Mouse (Mus musculus) heart, postnatal 25 days (tissue): Measurements from ENCODE around the gene Glud1. TPM values are rescaled to one million over a fixed set of nuclear protein-coding genes. Genes with fewer than 3 reads are reported as not detected.

ENCODE experiments used
- DNase-seq: peaks from one replicate; pipeline ENCODE4 v3.0.0; 2022; ENCODE audit warnings: low spot score
- intact Hi-C: fragments of 180-260 bp; cut with DNase I; formaldehyde crosslinking; loops from one replicate; pipeline ENCODE4 v1.15.1; 2025
- total RNA-seq, 2 experiments: library from RNA; stranded (reverse); gene quantifications; 2 replicates each; pipeline ENCODE4 v1.2.3; 2021

Glud1 gene
- total RNA-seq: 100 to 1,000 TPM; 126 to 142 TPM

DNA sequence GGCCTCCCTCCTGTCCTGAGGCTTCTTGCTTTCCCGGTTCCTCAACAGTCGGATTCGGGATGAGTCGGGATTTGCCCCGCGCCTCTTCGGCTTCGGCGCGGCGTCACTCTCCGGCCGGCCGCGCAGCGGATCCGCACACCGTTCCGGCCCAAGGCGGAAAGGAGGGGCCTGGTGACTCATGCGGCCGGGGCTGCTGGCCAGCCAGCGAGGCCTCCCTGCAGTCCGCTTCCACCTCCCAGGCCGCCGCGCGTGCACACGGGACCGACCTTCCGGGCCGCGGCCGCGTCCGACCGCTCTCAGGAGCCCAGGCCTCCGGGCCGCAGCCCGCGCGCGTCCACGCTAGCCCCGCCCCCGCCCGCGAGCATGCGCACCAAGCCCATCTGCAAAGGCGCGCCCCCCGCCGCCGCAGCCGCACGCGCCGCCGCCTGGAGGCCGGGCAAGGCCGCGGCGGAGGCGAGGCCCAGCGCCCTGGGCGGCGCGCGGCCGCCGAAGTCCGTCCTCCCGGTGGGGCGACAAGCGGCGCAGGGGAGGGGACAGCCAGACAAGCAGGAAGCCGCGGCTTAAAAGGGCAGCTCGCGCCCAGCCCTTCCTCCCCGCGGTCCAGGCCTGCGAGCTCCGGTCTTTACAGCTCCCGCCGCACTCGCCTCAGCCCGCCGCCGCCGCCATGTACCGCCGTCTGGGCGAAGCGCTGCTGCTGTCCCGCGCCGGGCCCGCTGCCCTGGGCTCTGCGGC is at the start of gene Glud1, which contains the start of gene Shld2:
Gene Glud1 (plus strand): TSS at position 494 of the 732 bp plus-strand sequence.
Gene Shld2 (minus strand): TSS at position 260 of the 732 bp plus-strand sequence.
- intact Hi-C loops: loop anchor here (5.0 to 10.0 kb wide), 3 partner anchors 38 to 194 kb away; partner anchors contain the start of gene Bmpr1a
- peak; percentile 96 for DNase-seq

DNA sequence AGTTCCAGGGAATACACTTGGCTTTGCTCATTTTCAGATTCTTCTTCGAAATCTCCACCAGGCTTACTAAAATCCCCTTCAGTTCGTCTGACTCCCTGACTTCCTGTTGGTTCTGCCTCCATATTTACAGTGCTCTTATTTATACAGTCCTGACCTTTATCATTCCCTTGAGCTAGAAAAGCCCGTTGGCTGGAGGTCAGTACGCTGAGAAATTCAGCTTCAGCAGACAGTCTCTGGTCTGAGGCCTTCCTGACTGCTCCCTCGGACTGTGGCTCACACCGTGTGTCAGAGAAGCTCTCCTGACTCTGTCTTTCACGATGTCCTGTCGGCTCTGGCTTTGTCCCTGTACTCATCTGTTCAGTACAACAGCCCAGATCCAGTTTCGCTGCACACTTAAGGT is 42.5 kb upstream of the Glud1 start:
- DNase-seq: no peak
- intact Hi-C loops: no loop called here

DNA sequence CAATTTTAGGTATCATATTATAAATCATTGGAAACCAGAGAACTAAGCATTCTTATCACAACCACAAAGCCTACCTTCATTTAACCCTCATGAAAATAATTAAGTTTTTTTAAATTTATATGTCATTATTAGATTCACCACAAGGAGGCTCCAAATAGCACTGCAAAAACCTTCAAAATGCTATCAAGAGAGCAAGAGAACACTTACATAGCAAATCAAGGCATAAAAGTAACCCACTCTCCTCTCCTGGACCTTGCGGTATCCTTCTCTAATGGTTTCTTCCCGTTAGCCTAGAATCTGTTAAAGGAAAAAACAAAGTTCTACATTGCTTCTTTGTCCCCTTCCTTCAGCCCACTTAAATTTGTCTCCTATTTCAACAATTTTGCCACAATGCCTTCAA is 37.2 kb upstream of the Glud1 start:
- no peak for DNase-seq
- intact Hi-C loops: loop anchor here (5.0 to 10.0 kb wide), 3 partner anchors 39 to 282 kb away; partner anchors contain the start of genes Glud1 and Shld2

DNA sequence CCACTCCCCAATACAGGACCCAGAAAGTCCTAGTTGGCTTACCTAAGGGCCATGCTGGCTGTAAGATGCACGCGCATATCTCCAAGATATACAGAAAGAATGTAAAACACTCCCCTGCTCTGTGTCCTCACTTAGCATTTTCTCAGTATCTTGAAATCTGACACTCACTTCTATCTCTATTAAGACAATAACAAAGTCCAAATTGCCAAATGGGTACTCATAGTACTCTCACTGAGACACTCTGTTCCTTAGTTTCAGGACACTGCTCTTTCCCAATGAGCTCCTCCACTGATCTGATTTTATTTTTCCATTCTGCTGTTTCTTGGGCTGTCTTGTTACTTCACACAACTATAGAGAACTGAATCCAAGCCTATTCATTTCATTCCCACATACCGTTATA is 36.4 kb upstream of the Glud1 start:
- DNase-seq: no peak
- intact Hi-C loops: loop anchor here (2.0 to 10.0 kb wide), 4 partner anchors 38 to 281 kb away; partner anchors contain the start of genes Glud1 and Shld2

DNA sequence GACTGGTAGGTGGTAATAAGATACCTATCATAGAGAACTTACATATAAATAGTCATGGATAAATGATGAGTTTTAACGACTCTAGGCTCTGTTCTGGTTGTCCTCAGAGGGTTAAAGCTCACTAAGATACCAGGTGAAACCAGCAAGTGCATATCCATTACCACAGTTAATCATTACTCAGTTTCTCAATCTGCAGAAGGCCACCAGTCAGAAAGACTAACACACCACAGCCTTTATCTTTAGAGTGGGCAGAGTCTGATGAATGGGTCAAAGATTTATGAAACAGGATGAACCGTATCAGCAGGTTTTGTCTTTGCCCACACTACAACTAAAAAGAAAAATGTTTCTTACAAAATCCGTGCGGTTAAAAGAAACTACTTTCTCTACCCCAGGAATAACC is 35.3 kb upstream of the Glud1 start:
- intact Hi-C loops: loop anchor here (2.0 to 10.0 kb wide), 2 partner anchors 88 to 280 kb away; no protein-coding TSS in a partner anchor
- no peak for DNase-seq

DNA sequence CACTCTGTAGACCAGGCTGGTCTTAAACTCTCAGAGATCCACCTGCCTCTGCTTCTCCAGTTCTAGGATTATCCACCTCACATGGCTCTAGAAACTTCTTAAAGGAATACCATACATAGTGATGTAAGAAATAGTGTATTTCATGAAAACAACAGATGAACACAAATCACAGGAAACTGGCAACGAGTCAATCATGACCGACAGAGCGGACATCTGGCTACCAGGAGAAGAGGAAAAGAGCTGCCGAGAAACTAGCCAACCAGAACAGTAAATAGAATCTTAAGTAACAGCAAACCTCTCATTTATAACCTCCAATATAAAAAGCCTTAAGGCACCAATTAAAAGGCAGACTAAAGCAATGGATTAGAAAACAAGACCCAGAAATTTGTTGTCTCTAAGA is 30.8 kb upstream of the Glud1 start:
- intact Hi-C loops: loop anchor here (10.0 kb wide), 1 partner anchor 275 kb away; no protein-coding TSS in a partner anchor

DNA sequence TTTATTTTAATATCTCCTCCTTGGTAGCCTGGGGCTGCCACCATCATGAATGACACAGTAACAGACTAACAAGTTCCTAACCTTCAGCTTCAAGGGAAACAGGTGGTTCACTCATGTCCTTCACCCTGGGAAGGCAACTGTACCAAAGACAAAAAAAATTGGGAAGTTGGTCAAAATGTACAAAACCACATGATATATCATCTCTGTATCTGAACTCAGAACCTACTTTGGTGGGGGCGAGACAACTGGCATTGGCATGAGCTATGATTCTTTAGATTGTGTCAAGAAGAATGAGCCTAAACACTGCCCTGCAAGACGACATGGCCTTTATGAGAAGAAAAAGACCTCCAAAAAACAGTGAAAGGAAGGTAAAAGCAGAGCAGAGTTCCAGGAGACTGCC is 29.7 kb upstream of the Glud1 start:
- intact Hi-C loops: no loop called here
- DNase-seq: no peak

More for the DNA sequence above, 30.8 kb upstream of the Glud1 start:
- DNase-seq: no peak

DNA sequence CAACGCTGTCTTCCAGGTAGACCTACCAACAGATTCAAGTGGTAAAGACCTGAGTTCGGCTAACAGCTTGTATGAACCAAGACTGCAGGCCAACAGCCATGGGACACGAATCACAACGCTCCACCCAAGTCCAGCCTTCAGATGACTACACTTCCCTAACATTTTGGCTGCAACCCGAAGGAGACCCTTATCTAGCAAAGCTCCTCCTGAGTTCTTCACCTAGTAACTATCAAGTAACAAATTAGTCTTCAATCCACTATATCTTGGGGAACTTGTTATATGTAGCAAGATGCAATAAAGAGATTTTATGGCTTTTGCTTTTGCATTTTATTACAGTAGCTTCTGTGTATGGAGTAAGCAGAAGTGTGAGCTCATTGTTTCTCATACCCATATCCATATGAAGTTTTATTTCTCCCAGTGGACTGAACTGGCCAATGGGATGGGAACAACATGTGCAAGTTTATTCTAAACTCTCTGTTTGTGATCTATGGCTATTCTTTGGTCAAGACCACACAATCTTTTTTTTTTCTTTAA is 28.7 kb upstream of the Glud1 start:
- intact Hi-C loops: no loop called here
- DNase-seq: no peak

DNA sequence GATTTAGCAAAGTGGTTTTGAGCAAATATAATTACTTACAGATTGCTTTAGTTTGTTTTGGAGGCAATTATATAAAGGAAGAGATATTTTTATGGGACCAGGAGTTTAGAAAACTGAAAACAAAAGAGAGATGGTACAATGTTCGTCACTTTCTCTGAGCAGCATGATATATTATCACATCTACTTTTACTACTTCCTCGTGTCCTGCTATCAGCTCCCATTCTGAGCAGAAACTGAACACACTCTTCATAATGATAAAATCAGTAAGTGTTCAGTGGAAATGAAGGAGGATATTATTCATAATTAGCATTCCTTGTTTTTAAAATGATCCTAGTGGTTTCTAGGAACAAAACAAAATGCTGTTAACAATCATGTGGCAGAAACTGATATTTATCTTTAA is 22.1 kb upstream of the Glud1 start:
- intact Hi-C loops: no loop called here

DNA sequence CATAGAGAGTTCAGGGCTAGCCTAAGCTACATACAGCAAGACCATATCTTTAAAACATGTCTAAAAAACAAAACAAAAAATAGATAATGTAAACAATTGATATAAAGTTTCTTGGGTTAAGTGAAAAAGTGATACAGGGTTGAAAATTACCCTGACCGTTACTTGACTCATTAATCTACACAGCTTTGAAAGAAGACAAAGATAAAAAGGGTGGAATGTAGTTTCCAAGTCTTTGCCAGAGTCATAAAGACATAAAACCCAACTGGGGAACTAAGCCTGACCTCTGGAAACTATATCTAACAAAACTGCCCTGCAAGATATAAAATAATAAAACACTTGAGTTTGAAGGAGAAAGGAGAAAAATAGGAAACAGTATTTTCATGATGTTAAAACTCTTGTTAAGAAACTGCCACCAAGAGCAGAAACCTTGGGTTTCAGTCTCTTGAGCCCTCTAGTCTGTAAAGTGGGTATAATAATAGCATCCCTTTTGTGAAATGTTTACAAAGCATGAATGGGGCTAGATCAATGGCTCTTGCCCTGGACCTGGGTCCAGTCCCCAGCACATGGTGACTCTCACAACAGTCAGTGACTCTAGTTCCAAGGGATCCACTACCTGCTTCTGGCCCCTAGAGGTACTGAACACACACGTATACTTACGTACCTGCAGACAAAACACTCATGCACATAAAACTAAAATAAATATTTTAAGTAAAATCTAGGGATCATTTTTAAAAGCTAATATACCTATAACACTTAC is 21.1 kb upstream of the Glud1 start:
- DNase-seq: no peak
- intact Hi-C loops: no loop called here

More for the DNA sequence above, 22.1 kb upstream of the Glud1 start:
- DNase-seq: no peak

DNA sequence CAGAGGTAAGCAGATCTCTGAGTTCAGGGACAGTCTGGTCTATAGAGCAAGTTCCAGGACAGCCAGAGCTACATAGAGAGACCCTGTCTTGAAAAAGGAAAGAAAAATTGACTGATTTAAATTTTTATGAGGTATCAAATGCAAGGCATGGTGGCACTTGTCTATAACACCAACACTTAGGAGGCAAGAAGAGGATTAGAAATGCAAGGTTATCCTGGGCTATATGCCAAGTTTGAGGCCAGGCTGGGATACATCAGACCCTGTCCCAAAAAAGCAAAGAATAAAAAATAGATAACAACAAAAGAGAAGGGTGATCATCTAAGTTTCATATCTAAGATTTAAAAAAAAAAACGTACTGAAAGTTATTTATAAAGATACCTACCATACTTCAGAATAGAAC is 20.3 kb upstream of the Glud1 start:
- no peak for DNase-seq
- intact Hi-C loops: no loop called here

DNA sequence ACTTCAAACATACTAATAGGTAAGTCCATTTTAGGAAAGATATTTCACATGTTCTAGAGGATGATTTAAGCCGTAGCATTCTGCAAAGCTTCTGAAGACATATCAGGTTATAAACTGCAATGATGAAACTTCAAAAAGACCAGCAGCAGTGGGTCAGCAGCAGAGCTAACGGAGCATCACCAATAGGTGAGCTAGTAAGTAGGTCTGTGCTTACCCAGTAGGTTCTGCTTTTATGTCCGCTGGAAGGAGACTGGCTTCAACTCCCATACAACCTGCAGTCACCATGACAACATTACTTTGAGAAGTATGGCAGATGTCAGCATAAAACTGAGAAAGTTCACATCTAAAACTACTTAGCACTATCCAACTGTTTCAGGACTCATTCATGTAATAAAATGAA is 16.9 kb upstream of the Glud1 start:
- no peak for DNase-seq
- intact Hi-C loops: no loop called here

DNA sequence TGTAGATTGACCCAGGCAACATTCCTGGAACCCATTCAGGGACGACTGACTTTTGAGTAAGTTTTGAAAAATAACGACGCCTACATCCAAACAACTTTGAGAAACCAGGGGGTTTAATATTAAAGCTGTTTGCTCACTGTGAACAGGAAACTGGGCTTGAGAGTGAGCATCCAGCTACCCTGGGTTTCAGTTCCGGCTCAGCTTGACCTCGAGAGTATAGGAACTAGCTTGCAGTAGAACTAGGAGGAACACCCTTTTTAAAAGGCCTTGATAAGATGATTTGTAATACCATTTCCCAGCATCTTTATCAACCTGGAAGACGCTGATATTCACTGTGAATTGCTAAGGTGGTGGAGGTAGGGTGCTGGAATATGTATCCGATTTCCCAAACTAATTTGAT is 14.2 kb upstream of the Glud1 start:
- intact Hi-C loops: no loop called here
- no peak for DNase-seq

DNA sequence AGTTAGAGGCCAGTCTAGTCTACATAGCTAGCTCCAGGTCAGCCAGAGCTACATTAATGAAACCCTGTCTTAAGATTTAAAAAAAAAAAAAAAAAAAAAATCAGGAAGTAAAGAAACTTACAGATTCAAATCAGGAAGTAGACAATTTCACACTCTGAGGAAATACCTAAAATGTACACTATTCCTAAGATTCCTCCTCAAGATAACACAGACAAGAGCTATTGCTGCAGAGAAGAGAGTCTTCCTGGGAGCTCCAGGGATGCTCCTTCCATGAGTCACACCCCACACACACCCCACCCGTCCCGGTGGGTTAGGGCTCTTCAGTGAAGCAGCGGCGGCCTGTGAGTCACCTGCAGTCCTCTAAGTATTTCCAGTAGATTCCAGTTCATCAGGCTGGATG is 13.5 kb upstream of the Glud1 start:
- DNase-seq: no peak
- intact Hi-C loops: no loop called here

DNA sequence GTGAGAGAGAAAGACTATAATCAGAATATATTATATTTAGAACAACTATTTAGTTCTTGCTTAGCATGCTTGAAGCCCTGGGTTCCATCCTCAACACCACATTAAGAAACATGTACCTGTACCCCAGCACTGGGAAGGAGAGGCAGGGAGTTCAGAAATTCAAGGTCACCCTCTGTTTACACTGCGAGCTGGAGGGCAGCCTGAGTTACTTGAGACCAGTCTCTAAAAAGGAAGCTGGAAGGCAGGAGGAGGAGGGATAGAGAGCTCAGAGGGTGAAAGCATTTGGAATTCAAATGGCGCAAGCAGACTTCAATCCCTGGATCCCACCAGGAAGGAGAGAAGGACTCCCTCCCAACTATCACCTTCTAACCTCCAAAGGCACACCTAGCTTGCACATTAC is 12.9 kb upstream of the Glud1 start:
- DNase-seq: no peak
- intact Hi-C loops: no loop called here

DNA sequence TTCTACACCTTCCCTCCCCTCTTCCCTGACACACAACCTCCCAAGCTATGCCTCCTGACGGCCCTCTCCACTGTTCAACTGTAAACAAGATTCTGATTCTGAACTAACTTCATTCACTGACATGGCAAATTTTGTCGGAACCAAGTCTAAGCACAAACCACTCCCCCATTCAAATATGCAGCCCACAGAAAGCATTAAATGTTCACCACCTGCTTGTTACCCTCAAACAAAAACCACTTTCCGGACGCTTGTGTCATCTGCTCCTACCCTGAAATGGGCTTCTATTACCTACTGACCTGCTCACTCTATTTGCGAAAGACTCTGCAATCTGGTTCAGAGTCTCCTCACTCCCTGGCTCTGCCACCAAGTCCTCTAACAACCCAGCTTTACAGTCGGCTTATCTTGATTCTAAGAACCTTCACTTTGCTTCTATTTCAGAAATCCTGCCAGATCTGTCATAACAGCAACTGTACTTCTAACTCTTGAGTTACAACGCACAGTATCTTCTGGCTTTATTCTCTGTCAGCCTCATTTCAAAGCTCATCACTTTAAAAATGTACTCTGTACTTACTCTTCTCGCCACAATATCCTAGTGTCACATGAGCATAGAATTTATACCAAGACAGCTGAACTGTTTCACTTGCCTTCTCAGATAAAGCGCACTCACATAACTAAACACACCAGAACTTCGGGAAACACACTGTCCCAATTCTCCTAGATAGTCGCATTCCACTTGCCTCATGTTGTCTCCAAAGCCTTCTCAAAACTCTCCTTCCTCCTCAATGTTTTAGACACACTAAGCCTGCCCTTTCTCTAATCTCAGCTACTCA is 11.4 kb upstream of the Glud1 start:
- no peak for DNase-seq
- intact Hi-C loops: no loop called here

DNA sequence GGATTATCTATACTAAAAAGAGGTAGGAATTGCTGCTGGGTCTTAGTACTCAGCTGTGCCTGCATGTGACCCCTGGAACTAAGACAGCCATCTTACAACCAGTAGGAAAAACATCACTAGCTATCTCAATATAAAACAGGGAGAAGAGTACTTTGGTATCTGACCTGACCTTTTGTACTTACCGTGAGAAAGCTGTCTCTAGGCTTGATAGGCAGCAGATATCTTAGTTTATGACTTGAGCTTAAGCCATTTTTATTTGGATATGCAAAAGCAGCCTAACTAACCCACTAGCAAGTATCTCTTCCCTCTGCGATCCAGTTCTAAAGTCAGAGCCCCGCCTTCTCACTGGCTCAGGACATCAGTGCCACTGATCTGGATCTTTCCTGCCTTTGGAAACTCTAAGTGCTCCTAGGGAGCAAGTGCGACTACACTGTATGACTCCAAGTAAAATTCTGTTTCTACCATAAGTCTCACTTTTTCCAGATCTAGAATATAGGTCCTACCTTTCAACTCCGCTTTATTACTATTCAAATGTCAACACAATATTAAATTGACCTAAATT is 7.8 kb upstream of the Glud1 start:
- no peak for DNase-seq
- intact Hi-C loops: no loop called here

DNA sequence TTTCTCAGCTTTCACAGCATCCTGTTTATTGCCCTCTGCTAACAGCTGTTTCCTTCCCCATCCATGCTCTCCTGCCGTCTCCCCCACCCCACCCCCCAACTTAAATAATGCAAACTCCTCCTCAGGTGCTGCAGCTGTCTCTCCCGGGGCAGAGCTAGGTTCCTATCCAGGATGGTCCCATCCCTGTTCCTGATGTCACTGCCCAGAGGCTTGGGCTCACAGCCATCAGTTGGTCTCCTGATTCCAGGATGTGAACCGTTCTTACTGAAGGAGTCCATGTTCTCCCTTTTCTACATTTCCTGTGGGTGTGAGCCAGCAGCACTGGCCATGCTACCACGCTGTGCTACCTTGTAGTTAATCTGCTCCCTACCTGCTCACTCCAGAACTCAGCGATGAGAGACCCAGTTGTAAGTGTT is 7.3 kb upstream of the Glud1 start:
- intact Hi-C loops: no loop called here
- DNase-seq: no peak

DNA sequence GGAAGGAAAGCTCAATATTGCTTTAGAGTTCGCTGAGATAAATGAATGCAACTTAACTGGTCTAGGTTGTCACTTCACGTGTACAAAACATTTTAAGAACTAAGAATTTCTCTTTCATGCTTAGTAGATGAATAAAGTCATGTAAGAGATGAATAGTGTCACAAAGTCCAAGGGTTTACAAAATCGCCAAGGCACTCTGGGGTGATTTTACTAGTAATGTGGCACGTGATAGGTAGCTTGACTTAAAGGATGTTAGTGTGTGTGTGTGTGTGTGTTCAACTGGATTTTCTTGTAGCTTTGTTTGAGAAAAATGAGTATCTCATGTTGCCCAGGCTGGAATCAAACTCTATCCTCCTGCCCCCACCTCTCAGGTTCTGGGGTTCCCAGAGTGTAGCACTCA is 1.3 kb upstream of the Glud1 start:
- DNase-seq: no peak
- intact Hi-C loops: no loop called here

DNA sequence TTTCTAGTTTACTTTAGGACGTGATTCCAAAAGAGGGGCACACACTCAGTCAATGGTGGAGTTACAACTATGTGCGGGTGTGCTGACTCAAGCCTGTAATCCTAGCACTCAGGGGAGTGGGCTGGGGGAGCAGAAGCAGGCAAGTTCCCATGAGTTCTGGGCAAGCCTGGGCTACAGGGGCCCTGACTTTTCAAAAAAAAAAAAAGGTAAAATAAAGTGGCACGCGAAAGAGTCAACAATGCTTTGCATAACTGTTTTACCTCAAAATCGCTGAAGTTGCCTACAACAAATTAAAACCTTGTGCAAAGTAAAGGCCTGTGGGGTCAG is 657 bp upstream of the Glud1 start:
- intact Hi-C loops: loop anchor here (5.0 to 10.0 kb wide), 3 partner anchors 38 to 195 kb away; partner anchors contain the start of gene Bmpr1a
- DNase-seq: no peak
